Mouse (Mus musculus): ENCODE results near the gene 3110009E18Rik.

3110009E18Rik gene

DNA sequence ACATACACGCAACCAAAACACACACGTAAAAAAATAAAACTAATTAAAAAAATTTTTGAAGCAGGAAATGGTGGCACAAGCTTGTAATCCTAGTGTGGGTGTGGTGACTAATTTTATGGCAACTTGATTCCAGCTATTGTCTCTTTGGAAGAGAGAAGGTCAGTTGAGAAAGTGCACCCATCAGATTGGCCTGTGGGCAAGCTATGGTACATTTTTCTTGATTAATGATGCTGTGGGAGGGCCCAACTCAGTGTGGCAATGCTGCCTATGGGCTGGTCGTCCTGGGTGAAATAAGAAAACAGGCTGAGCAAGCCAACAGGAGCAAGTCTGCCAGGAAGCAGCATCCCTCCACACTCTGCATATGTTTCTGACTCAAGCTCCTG, 19.8 kb upstream of the 3110009E18Rik start:
- no peak for DNase-seq (ENCODE audit: low read depth, low spot score)

DNA sequence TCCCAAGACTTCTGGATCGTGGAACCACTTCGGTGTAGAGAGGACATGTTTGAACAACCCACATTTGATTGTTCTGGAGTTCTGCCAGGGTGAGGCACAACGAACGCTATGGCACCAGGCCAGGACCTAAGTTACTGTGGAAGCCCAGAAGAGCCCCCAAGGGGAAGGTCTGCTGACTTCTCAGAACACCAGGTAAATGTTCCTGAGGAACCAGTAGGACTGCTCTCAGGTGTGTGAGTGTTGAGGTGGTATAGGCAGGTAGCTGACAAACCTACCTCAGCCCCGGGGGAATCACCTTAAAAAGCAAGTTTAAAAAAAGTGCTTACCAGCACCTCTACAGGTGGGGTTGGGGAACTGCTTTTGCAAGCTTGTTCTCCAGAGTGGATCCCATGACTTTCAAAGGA, 15.4 kb upstream of the 3110009E18Rik start:
- DNase-seq (ENCODE audit: low read depth, low spot score), result no peak

GRCm38 (mm10) chr1:120109741-120110432, 11.1 kb upstream of the 3110009E18Rik start:
- no peak for DNase-seq (ENCODE audit: low read depth, low spot score)

DNA sequence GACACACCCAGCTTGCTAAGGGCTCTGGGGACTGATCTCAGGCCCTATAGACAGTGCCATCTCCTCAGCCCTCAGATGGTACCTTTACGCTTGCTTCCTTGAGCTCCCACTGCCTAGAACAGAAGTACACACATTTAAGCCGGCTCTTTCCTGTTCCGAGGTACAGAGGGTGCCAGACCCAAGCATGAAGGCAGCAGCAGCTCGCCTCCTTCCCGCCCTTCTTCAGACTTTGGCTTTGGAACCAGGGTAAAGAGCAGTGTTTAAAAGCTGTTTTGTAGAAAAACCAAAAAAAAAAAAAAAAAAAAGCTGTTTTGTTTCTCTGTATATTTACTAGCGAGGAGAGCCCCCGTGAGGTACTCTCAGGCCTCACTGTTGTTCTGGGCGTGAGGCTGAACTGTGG, 9.2 kb upstream of the 3110009E18Rik start:
- DNase-seq (ENCODE audit: low read depth, low spot score), result no peak

GRCm38 (mm10) chr1:120112251-120113187, 8.5 kb upstream of the 3110009E18Rik start:
- DNase-seq (ENCODE audit: low read depth, low spot score), result peak; percentile 36

GRCm38 (mm10) chr1:120115671-120116081, 5.3 kb upstream of the 3110009E18Rik start:
- DNase-seq (ENCODE audit: low read depth, low spot score), result no peak

GRCm38 (mm10) chr1:120116106-120116505, 4.9 kb upstream of the 3110009E18Rik start:
- DNase-seq (ENCODE audit: low read depth, low spot score), result no peak

DNA sequence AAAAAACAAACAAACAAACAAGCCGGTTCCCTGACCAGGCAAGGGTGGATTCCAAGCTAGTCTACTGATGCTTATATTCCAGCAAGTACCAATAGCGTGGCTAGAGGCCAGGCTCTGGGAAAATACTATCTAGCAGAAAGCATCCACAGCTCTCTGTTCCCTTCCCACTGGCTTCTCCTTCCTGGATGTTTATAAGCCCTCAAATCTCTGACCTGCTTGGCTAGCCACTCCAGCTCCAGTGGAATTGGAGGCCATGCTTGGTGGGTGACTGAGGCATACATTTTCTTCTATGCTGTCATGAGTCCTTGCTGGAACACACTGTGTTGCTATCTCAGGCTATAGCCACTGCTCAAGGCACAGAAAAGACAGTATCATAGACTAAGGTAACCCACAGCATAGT, 2.1 kb upstream of the 3110009E18Rik start:
- no peak for DNase-seq (ENCODE audit: low read depth, low spot score)

DNA sequence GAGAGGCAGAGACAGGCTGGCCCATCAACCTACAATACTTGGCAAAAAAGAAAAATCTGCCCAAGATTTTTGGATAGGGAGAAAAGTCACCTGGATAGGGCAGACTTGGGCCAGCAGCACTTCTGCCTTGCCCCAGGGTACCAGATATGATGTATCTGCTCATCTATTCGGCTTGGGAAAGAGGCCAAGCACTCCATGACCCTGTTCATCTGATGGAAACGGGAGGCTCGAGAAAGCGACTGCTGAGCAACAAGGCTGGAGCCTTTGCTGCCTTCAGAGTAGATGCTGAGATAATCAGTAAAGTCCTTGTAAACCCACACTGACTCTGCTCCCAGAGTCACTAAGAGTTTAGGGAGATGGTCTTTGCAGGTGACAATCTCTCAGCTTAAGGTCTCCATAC, 1.6 kb upstream of the 3110009E18Rik start:
- peak; percentile 20 for DNase-seq (ENCODE audit: low read depth, low spot score)

DNA sequence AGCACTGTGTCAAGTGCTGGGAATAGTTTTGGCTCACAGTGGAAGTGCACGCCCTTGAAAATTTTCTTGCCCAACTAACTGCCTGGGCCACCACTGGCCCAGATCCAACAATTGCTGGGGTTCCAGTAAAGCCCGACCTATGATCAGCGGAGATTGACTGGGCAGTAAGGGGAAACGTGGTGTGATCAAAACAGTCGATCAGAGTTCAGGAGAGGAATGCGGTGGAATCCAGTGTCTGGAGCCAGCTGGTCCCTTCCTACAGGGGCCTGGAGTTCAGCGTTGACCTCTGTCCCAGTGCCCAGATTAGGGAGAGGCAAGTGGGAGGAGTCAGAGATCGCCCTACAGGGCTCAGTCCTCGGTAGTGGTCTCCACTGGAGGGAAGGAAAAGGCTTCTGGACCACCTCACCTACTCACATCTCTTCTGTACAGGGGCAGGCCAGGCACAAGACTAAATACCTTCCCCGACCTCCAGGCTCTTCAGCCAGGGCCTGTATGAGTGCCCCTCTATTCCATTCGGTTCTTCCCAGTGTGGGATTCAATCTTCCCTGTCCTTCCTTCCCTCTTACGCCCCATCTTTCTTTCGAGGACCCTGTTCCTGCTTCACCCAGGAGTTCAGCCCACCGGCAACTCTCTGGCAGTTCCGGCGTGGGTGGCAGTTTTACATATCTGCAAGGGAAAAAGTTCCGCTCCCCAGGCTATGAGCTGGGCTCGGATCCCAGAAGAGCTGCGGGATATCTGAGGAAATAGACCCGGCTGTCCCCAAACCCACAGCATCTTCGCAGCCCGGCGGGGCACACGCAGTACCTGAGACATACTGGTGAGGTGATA, 632 bp upstream of the 3110009E18Rik start:
- peak; percentile 65 for DNase-seq (ENCODE audit: low read depth, low spot score)

DNA sequence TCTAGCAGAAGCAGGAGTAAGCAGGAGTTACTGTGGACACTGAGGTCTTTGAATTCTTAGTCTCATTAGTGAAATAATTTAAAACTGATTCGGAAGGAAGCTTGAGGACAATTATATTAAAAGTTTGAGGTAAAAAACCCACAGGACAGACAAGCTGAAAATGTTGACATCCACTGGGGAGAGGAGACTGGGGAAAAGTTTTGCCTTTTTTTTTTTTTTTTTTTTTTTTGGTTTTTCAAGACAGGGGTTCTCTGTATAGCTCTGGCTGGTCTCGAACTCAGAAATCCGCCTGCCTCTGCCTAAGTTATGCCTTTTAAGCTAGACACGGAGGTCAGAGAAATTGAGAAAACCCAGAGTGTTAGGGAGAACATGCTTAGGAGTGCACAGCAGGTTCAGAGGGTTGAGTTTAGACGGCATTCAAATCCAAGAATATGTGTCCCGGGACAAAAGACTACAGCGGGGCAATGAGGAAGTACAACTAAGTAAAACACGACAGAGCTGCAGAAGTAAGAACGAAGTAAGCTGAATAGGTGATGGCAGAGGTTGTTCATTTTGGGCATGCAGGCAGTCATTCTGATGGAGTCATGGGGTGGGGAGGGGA, 1.0 kb downstream of the 3110009E18Rik start:
- DNase-seq (ENCODE audit: low read depth, low spot score), result no peak

- no peak for DNase-seq (ENCODE audit: low read depth, low spot score)
Observed at GRCm38 (mm10) chr1:120122634-120123383, 1.8 kb downstream of the 3110009E18Rik start.

DNA sequence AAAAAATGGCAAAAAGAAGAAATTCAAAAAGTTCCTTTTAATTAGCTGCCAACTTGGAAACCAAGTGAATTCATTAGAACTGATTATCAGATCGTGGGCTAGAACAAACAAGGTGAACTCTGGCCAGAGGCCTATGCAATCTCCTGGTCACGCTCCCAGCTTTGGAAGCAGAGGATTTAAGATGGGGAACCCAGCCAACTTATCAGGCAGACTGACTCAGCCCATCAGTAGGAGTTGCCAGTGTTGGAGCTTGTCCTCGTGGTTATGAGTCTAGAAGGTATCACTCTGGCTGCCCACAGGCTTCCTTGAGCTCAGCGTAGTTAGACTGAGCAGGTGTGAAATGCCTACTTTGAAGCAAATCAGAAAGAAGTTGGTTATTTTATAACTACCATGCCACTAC, 3.9 kb downstream of the 3110009E18Rik start:
- DNase-seq (ENCODE audit: low read depth, low spot score), result peak; percentile 84

GRCm38 (mm10) chr1:120125471-120125870, 4.5 kb downstream of the 3110009E18Rik start:
- DNase-seq (ENCODE audit: low read depth, low spot score), result peak; percentile 58

- DNase-seq (ENCODE audit: low read depth, low spot score), result no peak
Observed at GRCm38 (mm10) chr1:120126318-120126717, 5.3 kb downstream of the 3110009E18Rik start.

- no peak for DNase-seq (ENCODE audit: low read depth, low spot score)
Observed at GRCm38 (mm10) chr1:120132376-120132775, 11.4 kb downstream of the 3110009E18Rik start.

GRCm38 (mm10) chr1:120135934-120136786, 15.2 kb downstream of the 3110009E18Rik start:
- peak; percentile 96 for DNase-seq (ENCODE audit: low read depth, low spot score)

DNA sequence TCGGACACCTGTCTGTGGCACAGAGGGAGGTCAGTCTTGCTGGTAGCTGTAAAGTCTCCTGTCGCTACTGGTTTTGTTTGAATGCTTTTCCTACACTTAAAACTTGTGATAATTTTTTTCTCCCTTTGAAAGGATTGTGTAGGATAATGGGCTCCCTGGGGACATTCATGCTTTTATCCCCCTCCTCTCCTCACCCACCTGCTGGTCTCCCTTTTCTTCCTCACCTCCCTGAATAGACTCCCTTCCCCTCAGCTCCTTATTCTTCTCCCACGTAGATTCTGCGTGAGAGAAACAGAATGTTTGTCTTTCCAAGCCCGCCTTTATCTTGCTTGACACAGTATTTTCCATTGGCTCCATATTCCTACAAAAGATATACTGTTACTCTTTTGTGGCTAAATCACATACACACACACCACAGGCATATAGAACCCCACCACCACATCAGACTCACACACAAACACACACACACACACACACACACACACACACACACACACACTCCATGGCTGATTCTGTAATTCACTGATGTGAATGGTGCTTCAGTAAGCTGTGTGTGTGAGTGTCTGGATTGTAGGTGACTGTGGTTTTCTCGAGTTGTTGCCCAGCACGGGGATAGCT, 18.0 kb downstream of the 3110009E18Rik start:
- DNase-seq (ENCODE audit: low read depth, low spot score), result no peak

GRCm38 (mm10) chr1:120140144-120140693, 19.2 kb downstream of the 3110009E18Rik start:
- no peak for DNase-seq (ENCODE audit: low read depth, low spot score)

Data from 3T3-L1 (cell line).